Mouse (Mus musculus) right cerebral cortex, postnatal 4 days (tissue): ENCODE measurements around the gene Stac.

Experiments
- DNase-seq: peaks from one replicate; pipeline ENCODE4 v3.0.0-alpha.2; 2022

The Stac gene

DNA sequence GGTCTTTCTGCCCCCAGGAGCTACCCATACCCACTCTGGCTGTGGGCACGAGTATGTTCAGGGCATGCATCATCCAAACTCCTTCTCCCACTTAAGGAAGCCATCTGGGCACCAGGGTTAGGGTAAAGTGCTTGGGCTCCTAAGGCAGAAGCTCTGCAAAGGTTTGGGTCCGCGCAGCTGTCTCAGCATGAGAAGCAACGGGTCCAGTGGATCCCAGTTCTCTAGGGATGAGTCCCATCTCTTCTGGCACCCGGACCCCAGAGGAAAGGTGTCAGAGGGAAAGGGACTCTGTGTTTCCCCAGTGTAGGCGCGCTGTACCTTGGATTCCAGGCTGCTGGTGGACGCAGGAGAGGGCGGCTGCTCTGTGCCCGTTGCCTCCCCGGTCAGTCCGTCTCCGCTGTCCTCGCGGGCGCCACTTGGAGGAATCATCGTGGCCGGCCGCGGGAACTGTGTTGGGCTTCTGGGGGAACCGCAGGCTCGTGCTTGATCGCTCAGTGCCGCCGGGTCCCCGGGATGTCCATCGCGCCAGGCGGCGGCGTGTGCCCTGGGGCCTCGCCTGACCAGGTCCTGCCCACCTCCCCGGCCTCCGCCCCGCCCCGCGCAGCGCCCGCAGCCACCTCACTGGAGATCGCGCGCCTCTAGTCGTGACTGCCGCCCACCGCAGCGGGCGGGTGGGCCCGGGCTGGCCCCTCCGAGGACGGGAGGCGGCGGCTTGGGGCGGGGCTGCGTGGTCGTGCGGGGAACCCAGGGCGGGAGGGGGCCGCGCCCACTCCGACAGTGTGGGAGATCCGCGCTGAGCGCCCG, at the start of gene Stac:
TSS of gene Stac (minus strand) at position 669 of the 804 bp plus-strand sequence.
- DNase-seq = peak; percentile 49

GRCm38 (mm10) chr9:111739431-111740245, 49.5 kb upstream of the Stac start:
- DNase-seq = no peak

- DNase-seq = no peak
These were observed 48.9 kb upstream of the Stac start for GRCm38 (mm10) chr9:111739026-111739425.

- no peak for DNase-seq
These were observed 47.6 kb upstream of the Stac start for GRCm38 (mm10) chr9:111737796-111738195.

DNA sequence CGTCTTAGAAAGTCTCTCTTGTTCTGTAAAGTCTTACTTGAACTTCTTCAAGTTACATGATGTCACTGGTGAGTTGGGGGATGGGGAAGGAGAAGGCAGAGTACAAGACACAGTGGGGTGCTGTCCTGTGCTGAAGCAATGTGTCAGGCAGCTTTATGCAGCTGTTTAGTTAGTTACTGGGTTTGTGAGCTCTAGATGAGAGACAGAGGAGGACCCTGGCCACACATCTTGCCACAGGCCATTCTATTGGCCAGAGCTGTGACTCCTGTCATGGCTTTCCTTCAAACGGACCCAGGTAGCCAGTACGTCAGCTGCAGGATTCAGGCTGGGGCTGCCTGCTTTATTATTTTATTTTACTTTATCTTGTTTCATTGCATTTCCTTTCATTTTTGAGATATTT, 45.8 kb upstream of the Stac start:
- no peak for DNase-seq

- no peak for DNase-seq
These were observed 42.0 kb upstream of the Stac start for GRCm38 (mm10) chr9:111731939-111732670.

GRCm38 (mm10) chr9:111724981-111725593, 34.9 kb upstream of the Stac start:
- DNase-seq = no peak

GRCm38 (mm10) chr9:111714457-111714856, 24.3 kb upstream of the Stac start:
- DNase-seq = no peak

DNA sequence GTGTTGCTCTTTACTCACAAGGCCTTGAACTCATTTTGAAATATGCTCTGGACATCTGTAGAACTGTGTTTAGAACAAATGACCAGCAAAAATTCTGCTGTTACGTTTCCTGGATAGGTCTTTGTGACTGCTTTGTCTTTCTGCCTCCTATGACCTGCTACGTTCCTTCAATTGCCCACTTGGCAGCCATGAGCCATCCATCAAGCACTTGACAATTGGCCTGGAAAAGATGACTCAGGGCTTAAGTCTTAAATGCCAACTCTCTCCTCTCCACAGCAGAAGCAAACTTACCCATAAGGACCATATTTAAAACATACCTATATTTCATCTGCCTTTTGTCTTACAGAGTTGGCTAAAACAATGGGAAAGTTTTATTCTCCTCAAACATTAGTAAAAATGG, 10.0 kb upstream of the Stac start:
- DNase-seq = no peak

- no peak for DNase-seq
These were observed 322 bp upstream of the Stac start for GRCm38 (mm10) chr9:111690484-111690855.

GRCm38 (mm10) chr9:111689146-111689545, 1.0 kb downstream of the Stac start:
- DNase-seq = peak; percentile 32

- DNase-seq = no peak
These were observed 6.0 kb downstream of the Stac start for GRCm38 (mm10) chr9:111684170-111684569.

- no peak for DNase-seq
These were observed 10.6 kb downstream of the Stac start for GRCm38 (mm10) chr9:111679516-111679915.

DNA sequence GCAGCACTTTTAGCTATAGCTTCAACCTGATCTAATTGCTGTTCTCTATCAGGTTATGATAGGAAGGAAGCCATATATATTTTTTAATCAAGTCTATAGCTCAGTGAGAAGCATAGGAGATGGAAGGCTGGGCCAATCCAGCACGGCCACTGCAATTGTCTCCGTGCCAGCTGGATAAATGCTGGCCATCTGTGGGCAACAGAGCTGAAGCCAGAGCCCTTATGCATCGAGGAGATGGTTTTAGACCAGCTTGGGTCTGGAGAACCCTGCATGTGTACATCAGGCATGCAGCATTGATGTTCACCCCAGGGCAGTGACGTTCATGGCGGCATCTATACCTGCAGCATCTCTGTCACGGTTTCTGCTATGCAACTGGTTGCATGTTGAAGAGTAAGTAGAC, 20.3 kb downstream of the Stac start:
- DNase-seq = no peak

GRCm38 (mm10) chr9:111655066-111655465, 35.1 kb downstream of the Stac start:
- DNase-seq = no peak

DNA sequence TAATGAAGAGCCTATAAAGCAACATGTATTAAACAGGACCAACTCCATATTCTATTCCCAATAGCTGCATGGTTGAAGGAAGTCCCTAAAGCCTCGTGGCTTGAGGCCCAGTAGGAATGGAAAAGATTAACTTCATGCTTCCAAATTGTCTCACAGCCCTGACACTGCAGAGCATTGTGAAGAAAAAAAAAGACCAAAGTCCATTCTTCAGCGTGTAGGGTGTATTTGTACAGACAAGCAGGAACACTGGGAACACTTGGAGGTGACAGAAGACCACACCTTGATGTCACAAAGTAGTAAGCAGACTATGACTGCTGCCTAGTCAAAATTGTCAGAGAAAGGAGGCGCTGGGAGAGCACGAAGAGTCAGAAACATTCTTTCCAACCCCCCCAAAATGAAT, 45.9 kb downstream of the Stac start:
- DNase-seq = no peak

- DNase-seq = no peak
These were observed 46.8 kb downstream of the Stac start for GRCm38 (mm10) chr9:111643369-111643768.

- DNase-seq = no peak
These were observed 52.5 kb downstream of the Stac start for GRCm38 (mm10) chr9:111637641-111638040.

DNA sequence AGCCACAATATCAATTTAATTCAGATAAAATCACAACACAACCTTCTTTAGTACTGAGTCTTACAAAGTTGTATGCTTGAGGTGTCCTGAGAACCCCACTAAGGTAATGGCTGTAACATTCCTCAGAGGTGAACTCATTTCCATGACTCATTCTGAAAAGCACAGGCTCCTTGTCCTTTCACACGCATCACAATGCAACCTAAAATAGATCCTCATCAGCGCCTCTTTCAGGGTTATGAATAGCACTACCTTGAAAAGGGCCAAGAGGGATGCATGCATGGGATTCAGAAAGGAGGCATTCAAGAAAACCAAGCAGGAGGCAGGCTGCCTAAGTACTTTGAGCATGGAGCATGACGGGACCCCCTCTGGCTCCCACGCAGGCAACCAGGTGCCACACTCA, 57.3 kb downstream of the Stac start:
- DNase-seq = no peak

DNA sequence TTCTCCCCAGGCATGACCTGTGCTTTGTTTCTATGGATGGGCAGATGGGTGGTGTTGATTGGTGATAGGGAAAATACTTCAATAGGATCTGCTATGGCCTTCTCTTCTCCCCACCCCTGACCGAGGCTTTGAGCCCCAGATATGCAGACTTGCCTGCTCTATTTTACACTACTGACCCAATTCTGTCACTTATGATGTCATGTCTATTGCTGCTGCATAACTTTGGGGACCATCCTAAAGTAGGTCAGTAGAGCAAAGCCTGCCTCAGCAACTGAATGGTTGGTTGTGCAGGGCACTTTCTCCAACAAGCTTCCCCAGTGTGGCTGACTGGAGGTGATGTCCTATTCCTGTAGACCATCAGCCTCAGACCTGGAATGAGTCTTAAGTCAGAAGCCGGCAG, 69.0 kb downstream of the Stac start:
- no peak for DNase-seq

DNA sequence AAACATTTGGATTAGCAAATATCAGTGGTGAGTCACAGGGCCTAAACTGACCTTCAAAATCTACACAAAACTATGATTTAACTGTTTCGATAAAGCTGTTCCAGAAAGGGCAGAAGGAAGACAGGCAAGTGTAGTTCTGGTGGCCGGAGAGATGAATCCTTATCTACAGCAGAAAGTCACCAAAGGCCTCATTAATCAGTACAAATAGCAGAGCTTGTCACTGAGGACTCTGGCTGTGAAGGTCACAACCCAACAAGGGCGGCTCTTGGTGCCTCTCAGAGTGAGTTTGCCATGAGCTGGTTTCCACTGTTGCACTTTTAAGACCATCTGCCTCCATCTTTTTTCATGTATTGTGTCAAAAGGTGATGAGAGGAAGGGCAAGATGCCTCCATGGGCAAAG, 78.8 kb downstream of the Stac start:
- DNase-seq = no peak

GRCm38 (mm10) chr9:111608762-111609161, 81.4 kb downstream of the Stac start:
- DNase-seq = no peak

- peak; percentile 5 for DNase-seq
These were observed 83.5 kb downstream of the Stac start for GRCm38 (mm10) chr9:111606603-111607002.
